Comparison of ENCODE assay signal across 9 mouse cellular contexts in the genomic region with DNA sequence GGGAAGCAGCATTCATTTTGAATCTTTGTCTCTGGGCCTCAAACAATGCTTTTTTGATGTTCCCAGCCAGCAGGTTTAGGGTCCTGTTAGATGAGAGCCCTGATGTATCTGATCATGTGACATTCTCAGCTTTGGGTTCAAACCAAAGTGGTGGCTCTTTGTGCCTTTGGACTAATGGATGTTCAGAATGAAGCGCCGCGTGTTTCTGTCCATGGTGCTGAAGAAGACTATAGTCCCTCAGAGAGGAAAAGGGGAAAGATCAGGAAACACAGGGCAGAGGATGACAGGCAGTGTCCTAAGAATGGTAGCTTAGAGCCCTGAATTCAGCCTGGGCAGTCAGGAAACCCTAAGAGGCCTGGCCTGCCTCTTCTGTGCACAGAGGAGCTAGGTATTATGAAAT. TPM values are rescaled to one million over a fixed set of nuclear protein-coding genes. Genes with fewer than 3 reads are reported as not detected.
DNase-seq lines count a peak whose midpoint lies in the region; ATAC-seq and TF ChIP-seq lines count a peak whose summit lies in the region.
"Had no signal": no experiment of that assay in that cellular context is flagged by ENCODE, and none has a peak within 500 bp of the region (broad histone marks: within the 10 kb centered on the region; RNA-seq: fewer than 3 reads in every experiment).

No protein-coding gene starts in this region.

- H3K4me1 ChIP-seq in kidney, adult 2 months (ENCODE audit: control insufficient read depth, insufficient read depth, low read length), result no peaks in the 10 kb centered on the region
- H3K4me1 ChIP-seq in kidney, embryonic 16.5 days (ENCODE audit: insufficient read depth, low read length), result peaks cover 12% of the 10 kb centered on the region
- peaks cover 19% of the 10 kb centered on the region for H3K4me1 ChIP-seq in embryonic facial prominence, embryonic 10.5 days
- no peaks in the 10 kb centered on the region for H3K4me1 ChIP-seq in liver, postnatal 0 days (ENCODE audit: insufficient read depth)

- no peaks in the 10 kb centered on the region for H3K27me3 ChIP-seq in kidney, adult 2 months (replicated peaks; ENCODE audit: control insufficient read depth, insufficient read depth, low read length)
- H3K27me3 ChIP-seq in kidney, embryonic 16.5 days (ENCODE audit: insufficient read depth, low read length), result no peaks in the 10 kb centered on the region
- peaks cover 17% of the 10 kb centered on the region for H3K27me3 ChIP-seq in embryonic facial prominence, embryonic 10.5 days (replicated peaks; ENCODE audit: low read depth, poor library complexity, severe bottlenecking)
- peaks cover 15% of the 10 kb centered on the region; the same call in 1 of the 2 replicates for H3K27me3 ChIP-seq in liver, postnatal 0 days (ENCODE audit: insufficient read depth, low read length)

- H3K4me3 ChIP-seq in kidney, adult 2 months (ENCODE audit: insufficient read depth, low read depth, low read length), result no peak overlapping the region
- H3K4me3 ChIP-seq in kidney, embryonic 16.5 days (ENCODE audit: low read length), result no peak overlapping the region
- H3K4me3 ChIP-seq in embryonic facial prominence, embryonic 10.5 days, result no peak overlapping the region
- no peak overlapping the region for H3K4me3 ChIP-seq in liver, postnatal 0 days (ENCODE audit: low read depth, low read length)
- H3K4me3 ChIP-seq: lung, embryonic 15.5 days had no signal

- no peak overlapping the region for H3K27ac ChIP-seq in kidney, adult 2 months (ENCODE audit: insufficient read depth, low read depth, low read length)
- H3K27ac ChIP-seq in kidney, embryonic 16.5 days (ENCODE audit: low read length), result no peak overlapping the region
- H3K27ac ChIP-seq in embryonic facial prominence, embryonic 10.5 days (replicated peaks), result no peak overlapping the region
- H3K27ac ChIP-seq in liver, postnatal 0 days (ENCODE audit: low read depth), result no peak overlapping the region
- H3K27ac ChIP-seq: lung, embryonic 15.5 days had no signal

- no peak overlapping the region for H3K4me2 ChIP-seq in kidney, embryonic 16.5 days (replicated peaks; ENCODE audit: low read depth, low read length)
- no peak overlapping the region for H3K4me2 ChIP-seq in liver, postnatal 0 days (ENCODE audit: low read depth, low read length)
- H3K4me2 ChIP-seq: lung, embryonic 15.5 days had no signal

- no peak overlapping the region for H3K9ac ChIP-seq in kidney, embryonic 16.5 days (replicated peaks; ENCODE audit: low read length)
- no peak overlapping the region for H3K9ac ChIP-seq in liver, postnatal 0 days (replicated peaks)
- H3K9ac ChIP-seq: lung, embryonic 15.5 days had no signal

- H3K9me3 ChIP-seq in kidney, embryonic 16.5 days (ENCODE audit: low read length), result no peaks in the 10 kb centered on the region
- H3K9me3 ChIP-seq in embryonic facial prominence, embryonic 10.5 days, result no peaks in the 10 kb centered on the region
- H3K9me3 ChIP-seq in liver, postnatal 0 days (ENCODE audit: low read length), result no peaks in the 10 kb centered on the region
- H3K9me3 ChIP-seq: lung, embryonic 15.5 days had no signal

- WGBS in kidney, adult 2 months, result 0% methylated on average over 3 of the region's 3 CpGs
- WGBS in kidney, embryonic 16.5 days, result 3% methylated on average over 3 of the region's 3 CpGs
- WGBS in embryonic facial prominence, embryonic 10.5 days, result 2% methylated on average over 3 of the region's 3 CpGs
- 5% methylated on average over 3 of the region's 3 CpGs for WGBS in liver, postnatal 0 days (ENCODE audit: insufficient replicate concordance)

- no peak for TF ChIP-seq EP300 in liver, postnatal 0 days (IDR thresholded peaks at IDR 0.05; ENCODE audit: low read depth)

- no peak for ATAC-seq in kidney, embryonic 16.5 days (ENCODE audit: low FRiP score, low TSS enrichment)
- ATAC-seq in liver, postnatal 0 days, result no peak
- ATAC-seq in activated CD4-positive, CD25-positive, alpha-beta regulatory T cell, adult 4 months, result no peak

- no peak for TF ChIP-seq CTCF in kidney, adult 2 months (conservative IDR thresholded peaks at IDR 0.05; ENCODE audit: insufficient read depth, insufficient read length, low read depth, low read length)
- no peak for TF ChIP-seq CTCF in liver, postnatal 0 days (IDR thresholded peaks at IDR 0.05; ENCODE audit: low read depth)

- peak; percentile 54 for DNase-seq in kidney, adult 2 months
- DNase-seq in NIH3T3 (ENCODE audit: low read depth), result peak; percentile 82
- DNase-seq in embryonic facial prominence, embryonic 10.5 days (ENCODE audit: low spot score), result peak; percentile 77
- peak; percentile 53 for DNase-seq in liver, postnatal 0 days
- peak; percentile 49 for DNase-seq in thymus, postnatal 14 days
- no peak for DNase-seq in spleen, adult 12 weeks (ENCODE audit: low spot score)

- no peak for TF ChIP-seq POLR2A in kidney, adult 2 months (IDR thresholded peaks at IDR 0.05; ENCODE audit: low read depth, low read length)

- no peaks in the 10 kb centered on the region for H3K36me3 ChIP-seq in kidney, adult 2 months (ENCODE audit: control insufficient read depth, insufficient read depth, low read length)
- H3K36me3 ChIP-seq in kidney, embryonic 16.5 days (ENCODE audit: insufficient read depth, low read length), result no peaks in the 10 kb centered on the region
- no peaks in the 10 kb centered on the region for H3K36me3 ChIP-seq in embryonic facial prominence, embryonic 10.5 days (replicated peaks)
- H3K36me3 ChIP-seq in liver, postnatal 0 days (replicated peaks; ENCODE audit: insufficient read depth, low read length), result no peaks in the 10 kb centered on the region
- H3K36me3 ChIP-seq: lung, embryonic 15.5 days had no signal

RNA-seq across cellular contexts. Expression of gene Vstm2l, which starts 56.2 kb away (rescaled TPM):
- polyA plus RNA-seq in kidney, adult 2 months (2012; rRNA removed), result 0.23 and 0.53 TPM in 2 replicates
- 0.21 and 0.22 TPM in 2 replicates for polyA plus RNA-seq in kidney, embryonic 16.5 days (2015; fragmentation: Nextera tagmentation; extraction: Ambion mirVana)
- polyA plus RNA-seq in embryonic facial prominence, embryonic 10.5 days (2016; fragmentation: Nextera tagmentation; extraction: Ambion mirVana), result 0.21 and 0.46 TPM in 2 replicates
- not detected in 2 replicates for polyA plus RNA-seq in liver, postnatal 0 days (2015; fragmentation: Nextera tagmentation; extraction: Ambion mirVana)
- not detected for polyA plus RNA-seq in activated CD4-positive, CD25-positive, alpha-beta regulatory T cell, adult 4 months (2017; shearing (Covaris generic))

RNA-seq across cellular contexts. Expression of gene Tti1, which starts 57.6 kb away (rescaled TPM):
- polyA plus RNA-seq in kidney, adult 2 months (2012; rRNA removed), result 15.6 and 16.3 TPM in 2 replicates
- 30.1 and 33.6 TPM in 2 replicates for polyA plus RNA-seq in kidney, embryonic 16.5 days (2015; fragmentation: Nextera tagmentation; extraction: Ambion mirVana)
- polyA plus RNA-seq in embryonic facial prominence, embryonic 10.5 days (2016; fragmentation: Nextera tagmentation; extraction: Ambion mirVana), result 37.8 and 39.2 TPM in 2 replicates
- polyA plus RNA-seq in liver, postnatal 0 days (2015; fragmentation: Nextera tagmentation; extraction: Ambion mirVana), result 4.7 and 5.4 TPM in 2 replicates
- 10 to 100 TPM; 22.3 to 26.4 TPM for polyA plus RNA-seq in activated CD4-positive, CD25-positive, alpha-beta regulatory T cell, adult 4 months (2017; shearing (Covaris generic))

RNA-seq across cellular contexts. Expression of gene Rprd1b, which starts 57.6 kb away (rescaled TPM):
- polyA plus RNA-seq in kidney, adult 2 months (2012; rRNA removed), result 17.5 and 18.6 TPM in 2 replicates
- 44.1 and 49.3 TPM in 2 replicates for polyA plus RNA-seq in kidney, embryonic 16.5 days (2015; fragmentation: Nextera tagmentation; extraction: Ambion mirVana)
- 54.0 and 57.9 TPM in 2 replicates for polyA plus RNA-seq in embryonic facial prominence, embryonic 10.5 days (2016; fragmentation: Nextera tagmentation; extraction: Ambion mirVana)
- polyA plus RNA-seq in liver, postnatal 0 days (2015; fragmentation: Nextera tagmentation; extraction: Ambion mirVana), result 15.6 and 17.4 TPM in 2 replicates
- polyA plus RNA-seq in activated CD4-positive, CD25-positive, alpha-beta regulatory T cell, adult 4 months (2017; shearing (Covaris generic)), result 10 to 100 TPM; 17.8 to 24.9 TPM
